Mouse (Mus musculus) CH12.LX (cell line): ENCODE data around the gene Fxyd1.

ENCODE experiments used
- CTCF ChIP-seq, 2 experiments: IDR thresholded peaks in 1 of 2; conservative IDR thresholded peaks in 1 of 2; 2 replicates each; pipeline ENCODE4 v1.5.1; 2011 to 2012; ENCODE audit warnings: low read depth in 2 of 2, low read length in 2 of 2, improper control_type of control experiment in 1 of 2, inconsistent platforms in 1 of 2, mild to moderate bottlenecking in 1 of 2, moderate library complexity in 1 of 2
- USF2 ChIP-seq: conservative IDR thresholded peaks from 2 replicates; pipeline ENCODE4 v1.6.1; 2011; ENCODE audit warnings: low read depth, low read length, improper control_type of control experiment

- TF ChIP-seq USF2: no peak
- no peak for TF ChIP-seq CTCF (conservative IDR thresholded peaks at IDR 0.05 in 1 of 2, IDR thresholded peaks at IDR 0.05 in 1 of 2; ENCODE audit: low read depth in 2 of 2, low read length in 2 of 2)
These were observed 29.3 kb upstream of the Fxyd1 start for GRCm38 (mm10) chr7:31086175-31086755.
